Mouse (Mus musculus): ENCODE data around the gene Asb11. TPM values are rescaled to one million over a fixed set of nuclear protein-coding genes. Genes with fewer than 3 reads are reported as not detected.

Gene Asb11
- polyA plus RNA-seq, 1 experiment = 0.16 TPM

DNA sequence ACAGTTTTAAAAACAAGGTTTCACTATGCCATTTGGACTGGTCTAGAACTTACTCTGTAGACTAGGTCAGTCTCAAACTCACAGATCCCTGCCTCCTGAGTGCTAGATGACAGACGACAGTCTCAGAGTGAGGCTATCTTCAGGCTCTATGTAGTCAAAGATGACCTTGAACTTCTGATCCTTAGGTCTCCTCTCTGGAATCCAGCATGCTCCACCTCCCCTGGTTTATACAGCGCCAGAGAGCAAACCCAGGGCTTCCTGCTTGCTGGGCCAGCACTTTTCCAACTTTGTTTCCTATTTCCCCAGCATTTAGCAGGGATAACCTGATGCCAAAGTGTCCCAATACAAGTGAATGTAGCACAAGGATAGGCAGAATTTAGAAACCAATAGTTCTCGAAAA is 3.9 kb downstream of the Asb11 start:
- 58% methylated on average over 3 of the region's 3 CpGs for WGBS
- no peak for DNase-seq (ENCODE audit: low read depth, low spot score)

DNA sequence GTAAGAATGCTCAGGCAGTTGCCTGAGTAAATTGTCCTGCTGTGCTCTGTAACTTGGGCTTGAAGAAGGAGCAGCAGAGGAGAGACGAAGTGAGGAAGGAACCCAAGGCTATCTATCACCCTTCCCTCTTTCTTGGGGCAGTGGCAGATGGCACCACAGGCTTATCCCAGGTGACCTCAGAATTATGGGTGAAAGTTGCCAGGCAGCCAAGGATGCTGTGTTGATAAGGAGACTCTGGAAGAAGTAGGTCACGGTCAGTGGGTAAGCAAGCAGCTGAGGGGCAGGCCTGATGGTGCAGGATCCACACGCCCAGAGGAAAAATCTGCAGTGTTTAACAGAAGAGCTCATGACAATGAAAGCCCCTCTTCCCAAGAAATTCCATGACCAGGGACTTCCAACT is 4.5 kb downstream of the Asb11 start:
- WGBS = 77% methylated on average over 3 of the region's 3 CpGs
- no peak for DNase-seq (ENCODE audit: low read depth, low spot score)

DNA sequence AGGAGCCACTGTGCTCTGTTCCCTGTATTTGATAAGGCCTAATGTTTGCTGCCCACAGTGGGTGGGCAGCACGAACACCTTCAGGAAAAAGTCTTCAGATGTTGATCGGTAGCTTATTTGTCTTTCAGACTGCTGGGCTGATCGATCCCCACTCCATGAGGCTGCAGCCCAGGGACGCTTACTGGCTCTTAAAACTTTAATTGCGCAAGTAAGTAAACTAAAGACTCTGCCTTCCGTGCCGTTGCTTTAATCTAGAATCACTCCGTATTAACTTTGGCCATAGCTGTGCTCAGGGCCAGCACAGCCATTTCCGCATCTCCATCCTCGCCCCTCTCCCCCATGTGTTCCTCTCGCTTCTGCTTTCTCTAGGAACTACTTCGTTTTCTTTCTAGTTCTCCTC is 8.8 kb downstream of the Asb11 start:
- no peak for DNase-seq (ENCODE audit: low read depth, low spot score)
- 59% methylated on average over 12 of the region's 12 CpGs for WGBS

DNA sequence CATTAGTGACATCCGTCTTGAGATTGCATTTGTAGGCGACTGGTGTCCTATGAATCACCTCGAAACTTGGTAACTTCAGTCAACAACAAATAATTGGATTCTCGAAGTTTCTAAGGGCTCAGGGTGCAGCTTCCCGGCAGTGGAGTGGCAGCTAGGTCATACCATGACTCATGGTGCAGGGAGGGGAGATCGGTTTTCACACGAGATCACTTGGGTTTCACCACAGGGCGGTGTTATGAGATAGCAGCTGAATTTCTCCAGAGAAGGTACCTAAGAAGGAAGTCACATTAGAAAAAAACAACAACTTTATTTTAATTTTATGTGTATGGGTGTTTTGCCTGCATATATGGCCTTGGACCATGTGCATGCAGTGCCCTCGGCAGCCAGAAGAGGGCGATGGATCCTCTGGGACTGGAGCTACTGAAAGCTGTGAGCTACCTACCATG is 9.3 kb downstream of the Asb11 start:
- 57% methylated on average over 10 of the region's 10 CpGs for WGBS
- DNase-seq (ENCODE audit: low read depth, low spot score) = no peak

DNA sequence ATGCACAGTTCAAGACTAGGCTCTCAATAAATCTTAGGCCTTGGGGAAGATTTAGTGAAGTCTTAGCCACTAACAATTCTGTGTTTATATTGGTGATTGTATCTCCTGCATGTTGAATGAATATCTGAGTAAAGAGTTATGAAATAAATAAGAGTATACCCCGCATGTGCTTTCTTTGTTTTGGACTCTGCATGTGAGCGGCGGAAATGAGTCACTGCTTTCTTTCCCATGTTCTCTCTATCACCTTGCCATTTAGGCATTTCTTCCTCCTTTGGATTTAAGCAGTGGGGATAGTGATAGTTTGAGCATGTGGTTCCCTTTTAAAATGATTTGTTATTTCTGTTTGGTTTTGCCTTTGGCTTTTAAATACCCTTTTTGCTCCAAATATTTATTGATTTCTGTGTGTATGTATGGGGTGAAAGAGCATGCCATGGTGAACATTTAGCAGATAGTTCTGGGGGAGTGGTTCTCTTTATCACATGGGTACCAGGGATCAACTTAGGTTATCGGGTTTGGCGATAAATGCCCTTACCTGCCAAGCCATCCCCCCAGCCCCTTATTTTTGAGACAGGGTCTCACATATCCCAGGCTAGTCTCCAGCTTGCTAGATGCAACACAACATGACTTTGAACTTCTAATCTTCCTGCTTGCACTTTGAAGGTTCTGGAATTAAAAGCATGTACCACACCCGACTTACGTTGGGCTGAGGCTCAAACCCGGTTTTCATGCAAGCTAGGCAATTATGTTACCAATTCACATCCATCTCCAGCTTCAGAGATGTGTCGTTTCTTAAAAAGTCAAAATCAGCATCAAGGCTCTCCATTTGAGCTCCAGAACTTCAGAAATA is 10.3 kb downstream of the Asb11 start:
- WGBS = 83% methylated on average over 9 of the region's 9 CpGs
- no peak for DNase-seq (ENCODE audit: low read depth, low spot score)

DNA sequence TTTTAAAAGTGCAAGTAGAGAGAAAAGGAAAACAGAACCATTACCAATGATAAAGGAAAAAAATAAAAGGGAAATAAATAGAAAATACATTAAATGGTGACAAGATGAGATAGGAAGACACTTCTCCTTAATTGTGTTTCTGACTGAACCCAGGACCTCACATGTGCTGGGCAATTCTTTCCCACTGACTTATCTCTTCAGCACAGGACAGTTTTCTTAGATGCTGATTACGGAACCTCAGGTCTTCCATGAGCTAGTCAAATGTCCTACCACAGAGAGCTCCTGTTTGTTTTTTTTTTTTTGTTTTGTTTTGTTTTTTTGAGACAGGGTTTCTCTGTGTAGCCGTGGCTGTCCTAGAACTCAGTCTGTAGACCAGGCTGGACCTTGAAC is 10.9 kb downstream of the Asb11 start:
- no peak for DNase-seq (ENCODE audit: low read depth, low spot score)
- 81% methylated on average over 2 of the region's 2 CpGs for WGBS

DNA sequence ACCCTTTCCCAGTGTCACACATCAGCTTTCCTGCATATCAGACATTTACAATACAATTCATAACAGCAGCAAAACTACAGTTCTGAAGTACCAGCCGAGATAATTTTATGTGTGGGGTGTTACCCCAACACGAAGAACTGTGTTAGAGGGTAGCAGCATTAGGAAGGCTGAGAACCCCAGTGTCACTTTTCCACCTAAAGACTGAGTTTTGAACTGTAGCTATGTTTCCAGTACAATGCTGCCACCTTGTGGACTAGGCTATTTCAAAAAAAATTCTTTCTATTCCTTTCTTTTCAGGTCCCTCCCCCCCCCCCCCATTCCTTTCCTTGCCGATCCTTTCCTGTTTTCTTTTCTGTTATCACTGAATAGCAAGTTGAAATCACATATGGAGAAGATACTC is 12.4 kb downstream of the Asb11 start:
- 19% methylated on average over 3 of the region's 3 CpGs for WGBS
- no peak for DNase-seq (ENCODE audit: low read depth, low spot score)

DNA sequence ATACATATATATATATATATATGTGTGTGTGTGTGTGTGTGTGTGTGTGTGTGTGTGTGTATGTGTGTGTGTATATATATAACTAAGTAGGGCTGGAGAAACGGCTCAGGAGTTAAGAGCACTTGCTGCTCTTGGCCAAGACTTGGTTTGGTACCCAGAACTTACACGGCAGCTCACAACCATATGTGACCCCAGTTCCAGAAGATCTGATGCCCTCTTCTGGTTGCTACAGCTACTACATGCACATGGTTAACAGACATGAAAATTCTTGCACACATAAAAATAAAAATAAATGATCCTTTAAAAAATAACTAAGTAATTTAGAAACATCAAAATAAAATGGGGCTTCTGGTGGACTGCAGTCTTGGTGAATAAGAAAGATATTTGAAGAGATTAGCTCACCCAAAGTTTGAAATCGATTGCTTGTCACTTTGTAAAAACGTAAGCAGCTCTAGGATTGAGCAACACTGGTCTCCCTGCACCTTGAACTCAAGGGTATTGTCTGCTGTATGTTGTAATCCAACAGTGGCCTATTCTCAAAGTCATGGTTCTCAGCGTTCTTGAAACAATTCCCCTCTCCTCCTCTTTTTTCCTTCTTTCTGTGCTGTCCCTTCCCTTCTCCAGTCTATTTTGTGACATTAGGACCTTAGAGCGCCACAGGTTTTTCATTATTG is 22.5 kb downstream of the Asb11 start:
- 60% methylated on average over 5 of the region's 6 CpGs for WGBS
- DNase-seq (ENCODE audit: low read depth, low spot score) = no peak

DNA sequence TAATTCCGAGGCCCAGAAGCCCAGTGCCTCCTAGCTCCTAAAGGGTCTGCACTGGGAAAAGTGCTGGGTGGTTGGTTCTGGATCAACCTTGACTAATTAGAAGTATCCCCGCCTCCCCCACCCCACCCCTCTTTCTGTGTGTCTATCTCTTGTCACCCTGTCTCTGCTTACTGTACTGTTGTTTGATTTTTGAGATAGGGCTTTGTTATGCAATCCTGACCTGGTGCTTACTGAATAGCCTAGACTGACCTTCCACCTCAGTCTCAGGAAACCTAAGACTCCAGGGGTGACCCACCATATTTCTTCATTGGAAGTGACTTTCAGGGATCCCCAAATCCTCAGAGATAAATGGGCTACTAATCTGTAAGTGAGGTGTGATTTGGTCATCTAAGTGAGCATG is 65.5 kb downstream of the Asb11 start:
- DNase-seq (ENCODE audit: low read depth, low spot score) = no peak
- 61% methylated on average over 2 of the region's 2 CpGs for WGBS

DNA sequence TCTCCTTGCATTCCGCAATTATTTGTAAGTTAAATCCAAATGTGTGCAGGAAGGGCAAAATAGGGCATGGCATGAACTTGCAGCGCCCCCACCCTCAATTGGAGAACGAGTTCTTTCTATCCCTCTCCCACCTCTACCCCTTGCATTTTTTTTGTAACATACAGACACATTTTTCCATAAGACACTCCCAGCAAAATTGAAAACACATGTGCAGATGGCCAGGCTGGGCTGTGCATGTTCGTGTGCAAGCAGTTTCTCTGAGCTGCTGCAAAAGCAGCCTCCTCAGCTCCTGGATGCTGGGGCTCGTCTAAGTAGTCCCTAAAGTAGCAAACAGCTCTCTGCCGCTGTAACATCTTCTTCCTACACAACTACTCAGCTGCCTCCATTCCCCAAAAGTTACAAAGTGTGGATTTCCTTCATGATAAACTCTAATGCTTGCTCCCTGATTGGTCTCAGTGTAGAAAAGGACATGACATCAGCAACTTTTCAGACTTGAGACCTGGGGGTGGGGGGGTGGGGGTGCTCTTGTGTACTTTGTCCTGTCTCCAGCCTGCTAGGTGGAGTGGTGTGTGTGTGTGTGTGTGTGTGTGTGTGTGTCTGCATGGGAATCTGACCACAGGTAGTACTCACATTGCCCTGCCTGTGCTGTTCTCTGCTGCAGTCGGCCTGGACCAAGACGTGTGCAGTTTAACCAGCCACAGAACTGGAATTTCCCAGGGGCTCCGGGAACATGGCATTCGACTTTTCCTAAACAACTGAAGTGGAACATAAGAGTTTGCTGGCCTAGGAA is 69.1 kb downstream of the Asb11 start, which contains the start of gene Asb9:
Gene Asb9, plus strand, starts transcription at position 619 of the 790 bp plus-strand sequence.
- 63% methylated on average over 10 of the region's 10 CpGs for WGBS
- no peak for DNase-seq (ENCODE audit: low read depth, low spot score)

DNA sequence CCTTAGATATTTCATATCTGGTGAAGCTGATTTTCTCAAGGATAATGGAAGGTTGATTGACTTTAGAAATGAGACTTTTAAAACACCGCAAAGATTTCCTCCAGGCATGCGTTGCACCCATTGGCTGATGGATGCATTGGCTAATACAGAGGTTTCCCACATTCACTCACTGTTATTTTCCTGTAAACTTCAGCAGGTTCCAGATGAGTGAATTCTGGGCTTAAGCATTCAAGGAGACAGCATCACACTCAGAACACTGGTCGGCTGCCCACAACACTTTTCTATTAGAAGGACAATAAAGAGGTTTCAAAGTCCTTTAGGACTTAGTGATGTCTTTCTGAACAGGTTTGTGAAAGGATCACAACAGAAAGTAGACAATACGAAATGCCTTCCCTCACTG is 70.3 kb downstream of the Asb11 start:
- WGBS = 78% methylated on average over 4 of the region's 4 CpGs
- no peak for DNase-seq (ENCODE audit: low read depth, low spot score)

DNA sequence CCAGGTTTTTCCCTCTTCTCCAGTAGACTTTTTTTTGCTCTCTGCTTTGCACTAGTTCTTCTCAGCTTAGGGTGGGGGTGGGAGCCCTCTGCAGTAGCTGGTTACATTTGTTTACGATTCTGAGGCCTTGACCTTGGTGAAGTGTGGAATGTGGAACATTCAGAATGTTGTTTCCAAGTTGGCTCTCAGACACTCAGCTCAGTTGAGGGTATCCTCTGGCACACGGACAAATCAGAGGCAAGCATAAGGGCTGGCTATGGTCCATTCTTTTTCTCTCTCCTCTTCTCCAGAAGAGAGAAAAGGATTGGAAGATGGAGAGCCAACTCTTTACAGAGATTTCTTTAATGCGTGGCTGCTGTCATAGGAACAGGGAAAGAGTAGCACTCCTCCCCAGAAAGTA is 71.9 kb downstream of the Asb11 start:
- DNase-seq (ENCODE audit: low read depth, low spot score) = no peak
- 26% methylated on average over 3 of the region's 3 CpGs for WGBS

Other genes starting within 250 kb of the Asb11 start
- 0.47 and 0.51 TPM in 2 replicates for gene Bmx, start 178.8 kb upstream of the Asb11 start, polyA plus RNA-seq (2012; rRNA removed)
- 1.4 and 1.5 TPM in 2 replicates for gene Pir, start 167.6 kb upstream of the Asb11 start, polyA plus RNA-seq (2012; rRNA removed)
- 1.7 TPM in 2 replicates for gene Vegfd, start 63.6 kb upstream of the Asb11 start, polyA plus RNA-seq (2012; rRNA removed)
- 4.4 and 6.2 TPM in 2 replicates for gene Piga, start 17.2 kb upstream of the Asb11 start, polyA plus RNA-seq (2012; rRNA removed)
- not detected in 2 replicates for gene Asb9, start 69.3 kb downstream of the Asb11 start, polyA plus RNA-seq (2012; rRNA removed)